Mouse (Mus musculus): ENCODE results near the gene Disp2. TPM values are rescaled to one million over a fixed set of nuclear protein-coding genes. Genes with fewer than 3 reads are reported as not detected.
A peak's percentile ranks its signal among the peaks of the same experiment; 100 is the strongest.

Disp2 gene
- polyA plus RNA-seq, 1 experiment from 2014 or later, result 24.0 TPM

DNA sequence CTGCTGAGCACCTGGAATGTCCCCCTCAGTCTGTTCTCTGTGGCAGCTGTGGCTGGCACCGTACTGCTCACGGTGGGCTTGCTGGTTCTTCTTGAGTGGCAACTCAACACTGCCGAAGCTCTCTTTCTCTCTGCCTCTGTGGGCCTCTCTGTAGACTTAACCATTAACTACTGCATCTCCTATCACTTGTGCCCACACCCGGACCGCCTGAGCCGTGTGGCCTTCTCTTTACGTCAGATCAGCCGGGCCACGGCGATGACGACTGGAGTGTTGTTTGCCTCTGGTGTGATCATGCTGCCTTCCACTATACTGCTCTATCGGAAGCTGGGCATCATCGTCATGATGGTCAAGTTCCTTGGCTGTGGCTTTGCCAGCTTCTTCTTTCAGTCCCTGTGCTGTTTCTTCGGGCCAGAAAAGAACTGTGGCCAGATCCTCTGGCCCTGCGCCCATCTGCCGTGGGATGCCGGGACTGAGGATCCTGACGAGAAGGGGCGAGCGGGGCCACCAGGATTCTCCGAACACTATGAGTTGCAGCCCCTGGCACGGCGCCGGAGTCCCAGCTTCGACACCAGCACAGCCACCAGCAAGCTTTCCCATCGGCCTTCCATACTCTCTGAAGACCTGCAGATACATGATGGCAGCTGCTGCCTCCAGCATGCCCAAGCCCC, 12.2 kb downstream of the Disp2 start:
- Histone ChIP-seq H3K9me3 (no peaks in the 10 kb centered on the region), H3K4me2 (replicated peaks) (no peak overlapping the region), H3K9ac (no peak overlapping the region), H3K4me3 (no peak overlapping the region), H3K27ac (no peak overlapping the region), H3K4me1 (peaks cover 9% of the 10 kb centered on the region; the same call in 1 of the 2 replicates), H3K36me3 (peaks cover 28% of the 10 kb centered on the region), H3K27me3 (replicated peaks) (0 out of 2 replicates have a peak, but pooled peaks cover 18% of the 10 kb centered on the region)
- WGBS, result 93% methylated on average over 26 of the region's 26 CpGs
- no peak for ATAC-seq (ENCODE audit: low FRiP score, low read depth)

DNA sequence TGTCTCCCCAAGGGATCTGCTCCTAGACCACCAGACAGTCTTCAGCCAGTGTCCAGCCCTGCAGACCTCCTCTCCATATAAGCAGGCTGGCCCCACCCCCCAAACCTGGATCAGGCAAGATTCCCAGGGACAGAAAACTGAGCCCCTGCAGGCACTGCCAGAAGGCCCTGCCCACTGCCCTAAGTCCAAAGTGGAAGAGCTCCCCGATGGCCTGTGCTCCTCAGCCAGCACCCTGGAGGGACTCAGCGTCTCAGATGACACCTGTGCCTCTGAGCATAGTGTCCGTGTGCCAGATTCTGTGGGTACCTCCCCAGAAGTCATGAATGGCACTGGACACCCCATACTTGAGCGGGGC, 12.7 kb downstream of the Disp2 start:
- Histone ChIP-seq H3K9me3 (no peaks in the 10 kb centered on the region), H3K4me1 (peaks cover 9% of the 10 kb centered on the region; the same call in 1 of the 2 replicates), H3K9ac (no peak overlapping the region), H3K27me3 (replicated peaks) (0 out of 2 replicates have a peak, but pooled peaks cover 18% of the 10 kb centered on the region), H3K4me3 (no peak overlapping the region), H3K4me2 (replicated peaks) (no peak overlapping the region), H3K27ac (no peak overlapping the region), H3K36me3 (peaks cover 27% of the 10 kb centered on the region)
- no peak for ATAC-seq (ENCODE audit: low FRiP score, low read depth)
- 77% methylated on average over 4 of the region's 4 CpGs for WGBS

- Histone ChIP-seq H3K9me3 (no peaks in the 10 kb centered on the region), H3K9ac (no peak overlapping the region), H3K4me3 (no peak overlapping the region), H3K36me3 (peaks cover 20% of the 10 kb centered on the region), H3K27me3 (replicated peaks) (0 out of 2 replicates have a peak, but pooled peaks cover 18% of the 10 kb centered on the region), H3K4me1 (peaks cover 9% of the 10 kb centered on the region; the same call in 1 of the 2 replicates), H3K27ac (no peak overlapping the region), H3K4me2 (replicated peaks) (no peak overlapping the region)
- ATAC-seq (ENCODE audit: low FRiP score, low read depth), result no peak
- WGBS, result 79% methylated on average over 4 of the region's 4 CpGs
Observed at GRCm38 (mm10) chr2:118793636-118794035, 14.1 kb downstream of the Disp2 start.

GRCm38 (mm10) chr2:118802542-118803118, 23.1 kb downstream of the Disp2 start:
- 73% methylated on average over 4 of the region's 4 CpGs for WGBS
- H3K27me3 ChIP-seq (replicated peaks), result no peaks in the 10 kb centered on the region
- no peaks in the 10 kb centered on the region for H3K36me3 ChIP-seq
- H3K4me3 ChIP-seq, result no peak overlapping the region
- H3K9me3 ChIP-seq, result no peaks in the 10 kb centered on the region
- H3K4me1 ChIP-seq, result no peaks in the 10 kb centered on the region
- no peak overlapping the region for H3K4me2 ChIP-seq (replicated peaks)
- no peak overlapping the region for H3K27ac ChIP-seq
- no peak for ATAC-seq (ENCODE audit: low FRiP score, low read depth)
- no peak overlapping the region for H3K9ac ChIP-seq

DNA sequence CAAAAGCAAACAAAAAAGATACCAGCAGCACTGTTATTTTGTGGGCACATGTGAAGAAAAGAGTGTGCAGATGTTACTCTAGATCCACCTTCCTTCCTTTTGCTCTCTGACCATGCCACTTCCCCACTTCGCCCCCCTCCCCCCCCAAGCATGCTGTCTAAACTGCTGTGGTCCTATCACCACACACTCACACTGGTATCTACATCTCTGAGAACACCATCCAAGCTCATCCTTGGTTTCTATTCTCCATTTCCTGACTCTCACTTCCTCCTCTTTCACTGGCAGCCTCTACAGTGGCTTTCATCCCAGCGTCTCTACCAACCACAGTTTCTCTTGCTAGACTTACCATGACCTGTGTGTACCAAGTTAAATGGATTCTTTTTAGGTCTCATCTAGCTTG, 25.0 kb downstream of the Disp2 start:
- Histone ChIP-seq H3K36me3 (no peaks in the 10 kb centered on the region), H3K4me1 (no peaks in the 10 kb centered on the region), H3K9me3 (no peaks in the 10 kb centered on the region), H3K4me3 (no peak overlapping the region), H3K4me2 (replicated peaks) (no peak overlapping the region), H3K9ac (no peak overlapping the region), H3K27ac (no peak overlapping the region), H3K27me3 (replicated peaks) (no peaks in the 10 kb centered on the region)
- 76% methylated on average over 2 of the region's 2 CpGs for WGBS
- ATAC-seq (ENCODE audit: low FRiP score, low read depth), result no peak

DNA sequence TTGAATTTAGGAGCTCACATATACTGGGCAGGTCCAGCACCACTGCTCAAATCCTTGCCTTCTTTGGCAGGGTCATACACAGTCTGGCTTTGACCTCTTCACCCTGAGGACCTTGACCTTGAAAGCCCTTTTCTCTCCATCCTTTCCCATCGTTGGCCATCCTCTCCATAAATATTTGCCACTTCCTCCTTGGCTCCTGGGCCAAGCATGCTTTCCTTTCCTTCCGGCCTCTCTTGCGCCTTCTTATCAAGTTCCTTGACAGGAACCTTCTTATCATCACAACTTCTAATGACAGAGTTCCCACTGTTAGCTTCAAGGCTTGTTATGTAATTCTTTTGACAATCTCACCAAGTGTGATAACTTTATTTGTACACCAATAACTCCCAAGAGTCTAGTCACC, 25.6 kb downstream of the Disp2 start:
- H3K4me3 ChIP-seq, result no peak overlapping the region
- no peak for ATAC-seq (ENCODE audit: low FRiP score, low read depth)
- 78% methylated on average over 3 of the region's 3 CpGs for WGBS
- no peak overlapping the region for H3K9ac ChIP-seq
- H3K27me3 ChIP-seq (replicated peaks), result no peaks in the 10 kb centered on the region
- no peaks in the 10 kb centered on the region for H3K36me3 ChIP-seq
- H3K4me2 ChIP-seq (replicated peaks), result no peak overlapping the region
- H3K9me3 ChIP-seq, result no peaks in the 10 kb centered on the region
- no peaks in the 10 kb centered on the region for H3K4me1 ChIP-seq
- H3K27ac ChIP-seq, result no peak overlapping the region

DNA sequence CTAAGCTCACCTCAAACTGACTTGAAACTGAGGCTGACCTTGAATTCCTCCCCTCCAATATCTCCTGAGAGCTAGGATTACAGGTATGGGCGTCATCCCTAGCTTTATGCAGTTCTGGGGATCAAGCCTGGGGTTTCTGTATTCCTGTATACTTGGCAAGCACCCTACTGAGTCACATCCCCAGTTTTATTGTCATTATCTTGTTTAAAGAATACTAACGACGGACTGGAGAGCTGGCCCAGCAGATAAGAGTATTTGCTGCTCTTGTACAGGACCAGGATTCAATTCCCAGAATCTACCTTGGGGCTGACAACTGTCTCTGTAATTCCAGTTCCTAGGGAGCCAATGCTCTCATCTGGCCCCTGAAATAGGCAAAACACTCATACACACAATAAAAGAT, 26.2 kb downstream of the Disp2 start:
- 41% methylated on average over 3 of the region's 3 CpGs for WGBS
- no peak for ATAC-seq (ENCODE audit: low FRiP score, low read depth)

GRCm38 (mm10) chr2:118806860-118807259, 27.3 kb downstream of the Disp2 start:
- H3K4me3 ChIP-seq, result no peak overlapping the region
- H3K4me2 ChIP-seq (replicated peaks), result no peak overlapping the region
- no peaks in the 10 kb centered on the region for H3K9me3 ChIP-seq
- no peak overlapping the region for H3K9ac ChIP-seq
- H3K27me3 ChIP-seq (replicated peaks), result no peaks in the 10 kb centered on the region
- H3K4me1 ChIP-seq, result no peaks in the 10 kb centered on the region
- 77% methylated on average over 4 of the region's 4 CpGs for WGBS
- ATAC-seq (ENCODE audit: low FRiP score, low read depth), result no peak
- H3K36me3 ChIP-seq, result no peaks in the 10 kb centered on the region
- no peak overlapping the region for H3K27ac ChIP-seq

More for the DNA sequence above, 26.2 kb downstream of the Disp2 start:
- H3K9me3 ChIP-seq, result no peaks in the 10 kb centered on the region
- H3K4me2 ChIP-seq (replicated peaks), result no peak overlapping the region
- no peak overlapping the region for H3K27ac ChIP-seq
- H3K27me3 ChIP-seq (replicated peaks), result no peaks in the 10 kb centered on the region
- H3K9ac ChIP-seq, result no peak overlapping the region
- no peak overlapping the region for H3K4me3 ChIP-seq
- no peaks in the 10 kb centered on the region for H3K36me3 ChIP-seq
- no peaks in the 10 kb centered on the region for H3K4me1 ChIP-seq

DNA sequence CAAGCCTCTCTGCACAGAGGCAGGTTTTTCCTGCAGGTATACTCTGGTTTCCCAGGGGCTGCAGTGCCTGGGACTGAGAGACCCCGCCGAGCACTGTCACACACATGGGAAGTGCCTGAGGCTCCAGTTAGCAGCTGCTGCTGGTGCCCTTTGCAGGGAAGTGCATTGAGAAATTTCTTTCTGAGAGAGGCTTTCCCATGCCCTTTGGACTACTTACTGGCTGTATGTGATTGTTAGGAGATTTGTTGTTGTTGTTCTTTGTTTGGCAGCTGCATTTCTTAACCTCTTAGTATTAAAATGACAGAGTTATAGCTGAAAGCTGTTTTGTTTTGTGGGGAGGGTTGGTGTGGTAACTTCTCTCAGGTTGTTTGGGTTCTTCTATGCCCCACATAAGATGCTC, 31.3 kb downstream of the Disp2 start:
- Histone ChIP-seq H3K27me3 (replicated peaks) (no peaks in the 10 kb centered on the region), H3K9me3 (no peaks in the 10 kb centered on the region), H3K27ac (no peak overlapping the region), H3K4me2 (replicated peaks) (no peak overlapping the region), H3K4me3 (no peak overlapping the region), H3K9ac (no peak overlapping the region), H3K36me3 (no peaks in the 10 kb centered on the region), H3K4me1 (peaks cover 16% of the 10 kb centered on the region)
- ATAC-seq (ENCODE audit: low FRiP score, low read depth), result no peak
- 35% methylated on average over 2 of the region's 2 CpGs for WGBS

- H3K4me2 ChIP-seq (replicated peaks), result no peak overlapping the region
- H3K36me3 ChIP-seq, result peaks cover 3% of the 10 kb centered on the region; the same call in 1 of the 2 replicates
- H3K4me3 ChIP-seq, result no peak overlapping the region
- ATAC-seq (ENCODE audit: low FRiP score, low read depth), result no peak
- no peak overlapping the region for H3K9ac ChIP-seq
- 64% methylated on average over 1 of the region's 1 CpGs for WGBS
- H3K27ac ChIP-seq, result no peak overlapping the region
- no peaks in the 10 kb centered on the region for H3K27me3 ChIP-seq (replicated peaks)
- no peaks in the 10 kb centered on the region for H3K9me3 ChIP-seq
- peaks cover 18% of the 10 kb centered on the region for H3K4me1 ChIP-seq
Observed at GRCm38 (mm10) chr2:118812724-118813123, 33.2 kb downstream of the Disp2 start.

DNA sequence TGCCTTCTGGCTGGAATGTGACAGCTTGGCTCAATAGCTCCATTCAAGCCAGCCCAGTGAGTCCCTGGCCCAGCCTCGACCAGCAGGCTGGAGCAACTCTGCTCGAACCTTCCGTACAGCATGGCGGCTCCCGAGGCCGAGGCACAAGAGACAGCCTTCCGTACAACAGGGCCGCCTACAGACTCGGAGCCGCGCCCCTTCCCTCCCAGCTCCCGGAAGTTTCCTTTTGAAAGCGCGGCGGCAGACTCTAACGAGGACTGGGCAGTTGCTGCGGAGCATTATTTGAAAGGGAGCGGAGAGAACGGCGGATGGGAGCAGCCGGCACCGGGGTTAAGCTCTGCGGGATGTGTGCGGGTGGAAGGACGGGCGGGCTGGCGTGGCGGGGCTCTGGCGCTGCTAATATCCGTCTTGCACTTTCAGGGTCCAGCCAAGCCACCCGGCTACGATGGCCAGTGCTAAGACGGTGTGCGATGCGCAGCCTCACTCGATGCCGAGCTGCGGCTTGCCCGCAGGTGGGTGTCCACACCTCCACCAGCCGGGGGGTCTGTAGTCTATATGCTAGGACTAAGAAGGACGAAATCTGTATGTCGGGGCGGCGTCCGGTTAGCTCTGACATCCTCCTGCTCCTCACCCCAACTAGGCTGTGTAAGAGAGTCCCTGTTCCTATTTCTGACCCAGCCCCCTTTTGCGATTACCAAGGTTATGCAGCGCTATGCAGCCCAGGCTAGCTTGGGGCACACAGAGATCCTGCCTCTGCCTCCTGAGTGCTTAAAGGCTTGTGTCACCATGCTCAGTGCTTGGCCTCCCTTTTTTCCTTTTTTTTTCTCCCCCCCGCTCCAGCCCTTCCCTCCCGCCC, 34.7 kb downstream of the Disp2 start, which contains the start of gene Knstrn:
Gene Knstrn (plus strand): TSS at position 23 of the 856 bp plus-strand sequence.
- 1% methylated on average over 49 of the region's 49 CpGs for whole genome bisulfite sequencing
- H3K36me3 ChIP-seq, result peaks cover 18% of the 10 kb centered on the region
- peak; percentile 98 for ATAC-seq (ENCODE audit: low FRiP score, low read depth)

GRCm38 (mm10) chr2:118822800-118823199, 43.3 kb downstream of the Disp2 start:
- H3K4me1 ChIP-seq, result no peaks in the 10 kb centered on the region
- 96% methylated on average over 5 of the region's 5 CpGs for WGBS
- peaks cover 60% of the 10 kb centered on the region for H3K36me3 ChIP-seq
- H3K4me3 ChIP-seq, result no peak overlapping the region
- H3K27ac ChIP-seq, result no peak overlapping the region
- H3K27me3 ChIP-seq (replicated peaks), result no peaks in the 10 kb centered on the region
- ATAC-seq (ENCODE audit: low FRiP score, low read depth), result no peak
- H3K4me2 ChIP-seq (replicated peaks), result no peak overlapping the region
- no peaks in the 10 kb centered on the region for H3K9me3 ChIP-seq
- H3K9ac ChIP-seq, result no peak overlapping the region

More for the DNA sequence above, 34.7 kb downstream of the Disp2 start, which contains the start of gene Knstrn:
- peak within 1 kb of the TSS; percentile 73 for H3K9ac ChIP-seq
- peak within 1 kb of the TSS; percentile 94 for H3K4me2 ChIP-seq (replicated peaks)
- peaks cover 18% of the 10 kb centered on the region for H3K4me1 ChIP-seq
- H3K9me3 ChIP-seq, result no peaks in the 10 kb centered on the region
- no peaks in the 10 kb centered on the region for H3K27me3 ChIP-seq (replicated peaks)
- peak within 1 kb of the TSS; percentile 71 for H3K4me3 ChIP-seq
- H3K27ac ChIP-seq, result no peak within 1 kb of the TSS
